Mouse (Mus musculus): ENCODE measurements around the gene Mpig6b.

Mpig6b gene

DNA sequence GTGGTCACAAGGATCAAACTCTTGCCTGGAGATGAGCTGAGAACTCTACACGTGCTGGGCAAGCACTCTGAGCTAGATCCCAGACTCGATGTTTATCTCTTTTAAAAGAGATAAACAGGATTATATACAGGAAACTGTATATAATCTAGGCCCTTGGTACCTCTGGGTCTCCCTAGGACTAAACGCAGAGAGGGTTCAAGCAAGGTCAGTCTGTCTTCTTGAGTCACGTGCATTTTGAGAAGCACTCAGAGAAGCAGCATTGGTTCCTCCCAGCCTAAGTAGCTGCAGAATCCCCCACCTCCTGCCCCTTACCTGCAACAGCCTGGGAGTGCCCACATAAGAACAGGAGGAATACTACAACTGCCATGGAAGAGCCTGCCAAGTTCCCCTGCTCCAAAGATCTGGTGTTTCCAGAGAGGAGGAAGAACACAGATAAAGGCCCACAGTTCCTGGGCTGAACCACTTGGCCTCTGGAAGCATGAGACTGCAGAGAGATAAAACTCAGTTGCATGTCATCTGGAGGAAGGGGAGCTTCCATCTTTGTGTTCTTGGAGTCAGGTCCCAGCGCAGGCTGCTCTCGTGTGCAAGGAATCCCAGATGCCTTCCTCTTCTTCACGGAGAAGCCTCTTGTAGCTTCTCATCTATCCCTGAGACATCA is 19.4 kb upstream of the Mpig6b start, which contains the start of gene Ly6g6f:
Gene Ly6g6f (minus strand): TSS at position 403 of the 658 bp plus-strand sequence.
- no peak for DNase-seq (ENCODE audit: low spot score in 2 of 2)

DNA sequence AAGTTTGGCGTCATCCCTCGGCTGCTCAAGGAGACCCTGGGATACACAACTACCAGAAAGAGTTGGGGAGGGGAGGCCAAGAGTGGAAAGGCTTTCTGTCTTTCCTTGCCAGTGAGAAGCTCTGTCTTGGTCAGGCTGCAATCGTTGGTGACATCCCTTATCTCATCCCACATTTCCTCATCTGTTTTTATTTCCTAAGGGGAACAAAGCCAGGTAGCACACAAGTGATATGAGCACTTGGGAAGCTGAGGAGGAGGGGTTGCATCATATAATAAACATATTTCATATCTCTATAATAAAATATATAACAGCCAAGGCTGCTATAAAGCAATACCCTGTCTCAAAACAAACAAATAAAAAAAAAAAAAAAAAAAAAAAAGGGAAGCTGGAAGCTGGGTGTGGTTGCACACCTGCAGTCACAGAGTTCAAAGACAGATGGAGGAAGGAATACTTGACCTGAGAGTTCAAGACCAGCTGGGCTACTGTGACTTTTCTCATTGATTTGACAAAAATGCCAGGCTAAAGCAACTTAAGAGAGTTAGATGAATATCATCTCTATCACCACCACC is 18.0 kb upstream of the Mpig6b start:
- DNase-seq (ENCODE audit: low spot score in 2 of 2) = no peak

DNA sequence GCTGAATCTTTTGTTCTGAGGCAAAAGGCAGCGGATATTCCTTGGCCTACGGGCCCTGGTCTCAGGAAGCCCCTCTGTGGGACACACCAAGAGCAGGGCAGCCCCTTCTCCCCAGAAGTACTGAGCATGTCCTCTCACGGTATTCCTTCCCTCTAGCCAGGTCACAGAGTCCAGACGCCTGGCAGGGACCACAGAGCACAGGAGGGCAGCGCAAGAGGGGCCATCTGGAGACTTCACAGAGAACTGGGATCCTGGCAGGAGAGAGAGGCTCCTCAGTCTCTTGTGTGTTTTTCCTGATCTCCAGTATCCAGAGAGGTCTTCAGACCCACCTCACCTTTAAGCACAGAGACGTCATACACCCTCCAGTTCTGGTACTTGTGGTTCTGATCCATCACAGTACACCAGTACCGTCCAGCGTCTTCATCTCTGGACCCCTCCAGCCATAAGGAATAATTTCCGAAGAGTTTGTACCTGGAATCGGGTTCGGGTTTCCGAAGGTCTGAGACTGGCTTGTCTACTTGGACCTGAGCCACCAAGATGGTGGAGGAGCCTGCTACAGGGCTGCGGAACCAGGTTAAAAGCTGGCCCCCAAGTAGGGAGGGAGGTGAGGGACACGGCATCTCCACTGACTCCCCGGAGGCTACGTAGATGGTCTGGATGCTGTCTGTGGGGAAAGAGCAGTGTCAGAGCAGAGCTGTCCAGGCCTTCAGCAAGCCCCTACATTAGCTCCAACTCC is 17.0 kb upstream of the Mpig6b start:
- DNase-seq (ENCODE audit: low spot score in 2 of 2) = no peak

DNA sequence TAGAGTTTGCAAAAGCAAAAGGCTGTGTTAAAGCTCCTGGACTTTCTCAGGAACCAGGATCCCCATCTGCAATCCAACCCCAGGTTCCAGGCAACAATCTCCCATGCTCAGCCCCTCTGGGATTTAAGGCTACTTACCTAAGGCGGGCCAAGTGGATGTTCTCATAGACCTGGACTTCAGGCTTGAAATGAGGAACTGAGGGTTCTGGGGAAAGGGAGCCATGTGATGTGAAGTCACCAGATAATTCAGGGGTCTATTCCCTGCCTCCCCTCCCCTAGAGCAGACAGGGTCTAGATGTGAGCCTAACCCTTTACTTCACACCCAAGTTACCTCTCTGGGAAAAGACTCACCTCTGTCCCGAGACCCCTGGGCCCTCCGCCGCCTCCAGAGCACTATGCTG is 14.7 kb upstream of the Mpig6b start:
- no peak for DNase-seq (ENCODE audit: low spot score in 2 of 2)

DNA sequence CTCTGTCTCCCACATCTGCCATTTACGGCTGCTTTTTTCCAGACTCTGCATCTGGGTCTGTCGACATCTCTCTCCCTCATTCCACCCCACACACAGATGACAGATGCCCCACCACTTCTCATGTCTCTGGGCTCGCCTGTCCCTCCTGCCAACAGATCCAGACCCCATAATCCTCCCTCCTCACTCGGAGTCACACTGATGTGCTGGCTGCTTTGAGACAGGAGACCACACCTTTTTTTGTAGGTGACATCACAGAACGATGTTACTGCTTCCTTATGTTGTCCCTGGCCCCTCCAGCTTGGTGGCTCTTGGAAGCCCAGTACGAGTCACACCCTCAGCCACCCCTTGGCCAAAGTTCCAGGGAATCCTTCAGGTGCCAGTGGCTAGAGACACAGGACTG is 14.3 kb upstream of the Mpig6b start:
- DNase-seq (ENCODE audit: low spot score in 2 of 2) = no peak

DNA sequence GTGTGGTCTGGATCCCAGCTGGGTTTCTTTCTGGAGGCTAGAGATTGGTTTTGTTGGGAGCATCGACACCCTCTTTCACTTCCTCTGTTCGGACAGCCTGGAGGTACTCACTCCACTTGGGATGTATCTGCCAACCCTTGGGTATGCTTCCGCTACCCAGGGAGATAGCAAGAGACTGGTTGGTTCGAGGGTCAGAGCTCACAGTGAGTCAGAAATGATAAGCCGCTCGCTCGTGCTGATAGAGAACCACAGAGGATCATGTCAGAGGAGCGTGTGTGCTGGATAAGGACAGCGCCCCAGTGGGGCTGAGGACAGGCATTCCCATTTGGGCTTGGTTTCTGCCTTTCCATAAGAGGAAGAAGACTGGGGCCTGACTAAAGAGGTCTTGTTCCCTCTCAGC is 13.8 kb upstream of the Mpig6b start:
- no peak for DNase-seq (ENCODE audit: low spot score in 2 of 2)

DNA sequence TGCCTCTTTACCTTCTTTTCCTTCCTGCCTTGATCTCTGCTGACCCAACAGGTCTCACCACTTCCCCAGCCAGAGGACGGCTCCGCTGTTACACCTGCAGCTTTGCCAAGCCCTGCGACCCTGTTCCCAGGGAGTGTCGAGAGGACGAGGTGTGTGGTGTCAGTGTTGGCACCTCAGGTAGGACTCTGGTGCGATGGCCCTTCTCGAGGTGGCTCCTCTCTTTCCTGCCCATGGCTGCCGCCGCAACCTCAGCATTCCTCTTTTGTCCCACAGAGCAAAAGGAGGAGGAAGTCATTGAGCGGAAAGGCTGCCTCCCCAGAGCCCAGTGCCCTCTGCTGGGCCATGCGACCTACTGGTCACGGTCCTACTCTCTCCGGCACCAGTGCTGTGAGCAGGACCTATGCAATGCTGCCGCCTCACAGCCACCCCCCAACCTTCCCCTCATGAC is 11.8 kb upstream of the Mpig6b start, which contains the start of gene Ly6g6d:
Gene Ly6g6d (minus strand): TSS at position 280 of the 448 bp plus-strand sequence.
- no peak for DNase-seq (ENCODE audit: low spot score in 2 of 2)

DNA sequence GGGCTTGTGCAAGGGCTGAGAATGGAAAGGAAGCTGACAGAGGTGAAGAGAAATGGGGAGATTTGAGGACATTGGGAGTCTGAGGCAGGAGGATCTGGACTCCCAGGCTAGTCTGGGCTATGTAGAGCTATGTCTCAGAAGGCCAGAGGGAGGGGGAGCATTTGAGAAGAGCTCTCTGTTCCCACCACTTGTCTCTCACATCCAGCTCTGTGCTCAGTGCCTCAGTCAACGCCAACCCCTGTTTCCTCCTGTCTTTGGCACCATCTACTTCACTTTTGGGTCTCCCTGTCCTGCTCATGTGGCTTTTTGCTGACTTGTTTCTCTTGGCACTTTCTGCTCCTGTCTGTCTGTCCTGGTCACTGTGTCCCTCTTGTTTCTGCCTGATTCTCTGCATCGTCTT is 11.3 kb upstream of the Mpig6b start:
- no peak for DNase-seq (ENCODE audit: low spot score in 2 of 2)

DNA sequence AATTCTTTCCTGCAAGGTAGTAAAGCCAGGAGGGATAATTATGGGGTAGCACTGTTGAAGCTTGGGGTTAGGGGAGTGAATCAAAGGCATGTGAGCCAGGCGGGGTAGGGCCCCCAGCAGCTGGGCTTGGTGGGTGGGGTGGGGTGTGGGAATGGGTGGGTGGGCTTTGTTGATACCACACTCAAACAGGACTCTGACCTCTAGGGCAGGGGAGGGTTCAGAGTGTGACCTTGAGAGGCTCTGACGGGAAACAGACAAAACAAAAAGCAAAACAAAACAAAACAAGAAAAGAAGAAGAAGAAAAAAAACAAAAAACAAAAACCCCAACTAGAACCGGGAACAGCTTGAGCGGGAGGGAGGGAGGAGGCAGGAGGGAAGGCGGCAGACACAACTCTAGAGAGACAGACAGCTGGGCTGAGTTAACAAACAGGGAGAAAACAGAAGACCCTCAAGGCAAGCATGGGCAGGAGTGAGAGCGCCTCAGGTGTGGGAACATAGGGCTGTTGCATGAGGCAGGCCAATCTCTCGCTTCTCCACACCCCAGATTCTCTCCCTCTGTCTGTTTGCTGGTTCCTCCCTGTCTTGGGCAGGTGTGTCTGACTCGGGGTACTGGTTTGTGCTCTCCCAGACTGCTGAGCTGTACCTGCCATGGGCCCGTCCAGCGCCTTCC is 10.7 kb upstream of the Mpig6b start, which contains the start of gene Ly6g6e:
Gene Ly6g6e (plus strand): TSS at position 396 of the 670 bp plus-strand sequence.
- no peak for DNase-seq (ENCODE audit: low spot score in 2 of 2)

DNA sequence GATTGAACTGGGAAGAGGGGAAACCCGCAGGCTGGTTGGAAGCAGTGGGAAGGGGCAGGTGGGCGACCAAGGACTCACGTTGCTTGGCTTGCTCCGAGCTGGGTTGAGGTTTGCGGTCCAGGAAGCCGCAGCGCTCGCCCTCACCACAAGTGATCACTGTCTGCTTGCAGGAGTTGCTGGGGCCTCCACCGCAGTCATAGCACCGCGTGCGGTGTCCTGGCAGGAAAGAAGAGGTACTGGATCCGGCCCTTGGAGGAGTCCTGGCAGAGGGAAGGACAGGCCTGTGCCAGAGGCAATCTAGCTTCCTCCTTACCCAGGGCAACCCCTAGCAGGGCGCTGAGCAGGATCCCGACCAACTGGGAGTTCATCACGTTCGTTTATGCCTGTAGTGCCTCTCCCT is 8.1 kb upstream of the Mpig6b start:
- no peak for DNase-seq (ENCODE audit: low spot score in 2 of 2)

DNA sequence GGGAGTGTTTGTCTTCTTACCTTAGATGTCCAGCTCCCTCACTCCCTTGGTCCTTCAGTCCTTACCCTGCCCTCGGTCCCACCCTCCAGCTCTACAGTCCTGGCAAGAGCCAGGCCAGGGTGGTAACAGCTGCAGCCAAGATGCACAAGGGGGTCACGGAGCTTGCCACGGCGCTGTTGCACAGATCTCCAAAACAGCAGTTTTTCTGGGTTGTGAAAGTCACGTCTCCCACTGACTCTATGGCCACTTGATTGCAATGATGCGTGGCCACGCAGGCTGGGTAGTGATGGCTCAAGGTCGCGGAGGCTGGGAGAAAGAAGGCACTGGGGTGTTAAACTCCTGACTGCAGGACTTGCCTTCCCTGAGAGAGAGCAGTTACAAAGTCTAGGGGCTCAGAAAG is 5.5 kb upstream of the Mpig6b start:
- no peak for DNase-seq (ENCODE audit: low spot score in 2 of 2)

DNA sequence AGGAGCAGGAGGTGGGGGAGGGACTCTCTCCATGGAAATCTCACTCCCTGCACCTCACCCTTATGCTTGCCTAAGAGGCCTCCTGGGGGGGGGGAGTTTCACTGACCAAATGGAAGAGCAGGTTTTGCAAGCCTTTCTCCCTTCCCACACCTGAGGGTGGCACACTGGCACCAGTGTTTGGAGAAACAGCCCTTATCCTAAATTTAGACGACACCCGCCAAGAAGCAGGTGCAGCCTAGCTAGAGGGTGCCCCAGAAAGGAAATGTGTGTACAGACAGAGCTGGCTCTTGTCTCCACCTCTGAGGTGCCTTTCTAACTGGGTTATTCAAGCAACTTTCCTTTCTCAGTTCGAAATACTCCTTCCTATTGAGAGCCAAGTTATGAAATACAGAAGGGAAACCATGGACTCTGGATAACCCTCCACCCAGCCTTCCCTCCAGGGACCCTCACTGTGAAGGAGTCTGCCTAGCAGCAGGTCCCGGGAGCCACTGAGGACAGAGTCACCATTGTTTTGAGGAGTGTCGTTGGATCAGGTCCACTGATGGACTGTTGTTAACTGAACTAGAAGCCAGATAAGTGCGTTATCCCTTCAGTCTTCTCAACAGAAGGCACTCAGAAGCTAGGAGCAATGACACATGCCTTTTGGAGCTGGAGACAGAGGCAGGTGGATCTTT is 4.7 kb upstream of the Mpig6b start:
- no peak for DNase-seq (ENCODE audit: low spot score in 2 of 2)

DNA sequence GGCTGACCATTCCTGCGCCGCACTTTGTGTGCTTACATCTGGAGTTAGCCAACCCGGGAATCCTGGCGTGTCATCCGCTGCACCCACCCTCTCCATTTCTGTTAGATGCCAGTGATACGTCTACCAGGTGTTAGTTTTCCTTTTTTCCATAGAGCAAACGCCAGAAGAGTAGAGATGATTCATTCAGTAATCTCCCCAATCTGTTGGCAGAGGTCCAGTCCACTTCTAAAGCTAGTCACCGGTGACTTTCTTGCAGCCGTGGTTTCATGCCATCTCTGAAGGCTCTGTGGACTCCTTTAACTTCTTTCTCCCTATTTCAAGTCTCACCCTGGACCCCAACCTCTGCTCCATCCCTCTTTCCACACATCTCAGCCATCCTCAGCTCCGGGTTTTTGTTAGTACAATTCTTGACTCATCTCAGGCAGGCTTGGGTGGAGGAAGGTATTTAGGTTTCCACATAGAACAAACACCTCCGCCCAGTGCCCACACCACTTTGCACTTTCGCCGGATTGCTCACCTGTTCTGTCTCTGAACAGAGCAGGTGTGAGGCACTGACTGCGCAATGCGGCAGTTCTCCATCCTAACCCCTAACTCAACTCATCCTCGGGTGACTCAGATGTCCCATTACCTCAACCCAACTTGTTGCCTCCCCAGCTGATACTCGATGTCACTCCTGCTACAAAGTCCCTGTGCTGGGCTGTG is 2.4 kb upstream of the Mpig6b start:
- no peak for DNase-seq (ENCODE audit: low spot score in 2 of 2)

DNA sequence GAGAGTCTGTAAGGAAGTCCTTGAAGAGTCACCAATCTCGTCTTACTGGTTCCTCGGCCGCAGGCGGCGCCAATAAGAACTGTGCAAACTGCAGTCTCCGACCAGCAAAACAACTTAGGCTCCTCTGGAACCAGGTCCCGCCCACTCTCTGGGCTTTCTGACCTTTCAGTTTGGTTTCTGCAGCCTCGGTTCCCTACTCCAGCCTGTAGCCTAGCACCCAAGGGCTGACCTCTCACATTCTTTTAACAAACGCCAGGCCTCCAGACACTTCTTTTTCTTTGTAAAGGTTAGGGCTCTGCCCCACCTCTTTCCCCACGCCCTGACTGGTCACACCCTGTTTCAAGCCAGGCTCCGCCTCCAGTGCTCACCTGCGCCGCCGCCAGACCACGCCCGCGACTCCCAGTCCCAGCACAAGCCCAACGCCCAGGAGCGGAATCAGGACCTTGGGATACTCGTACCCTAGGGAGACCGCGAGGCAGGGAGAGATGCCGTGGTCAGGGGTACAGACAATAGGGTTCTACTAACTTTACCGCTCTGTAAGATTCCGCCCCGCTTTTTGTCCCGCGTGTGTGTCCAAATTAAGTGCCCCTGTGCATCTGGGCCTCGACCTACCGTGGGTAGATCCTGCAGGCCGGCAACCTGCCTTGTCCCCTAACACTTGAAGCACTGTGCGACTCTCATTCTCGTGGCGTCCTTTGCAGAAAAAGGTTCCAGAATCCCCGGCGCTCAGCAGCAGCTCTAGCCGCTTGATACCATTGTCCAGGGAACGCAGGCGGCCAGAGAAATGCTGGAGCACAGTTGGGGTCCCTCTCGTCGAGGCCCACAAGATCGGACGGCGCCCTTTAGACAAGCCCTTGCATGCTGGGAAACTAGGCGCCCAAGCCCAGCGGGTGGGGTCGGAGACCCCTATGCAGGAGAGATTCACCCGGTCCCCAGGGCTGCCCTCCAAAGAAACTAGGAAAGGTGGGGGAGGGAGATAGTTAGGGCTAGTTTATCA is 735 bp downstream of the Mpig6b start, which contains the start of gene Ly6g6c:
Gene Ly6g6c (plus strand): TSS at position 438 of the 997 bp plus-strand sequence.
- DNase-seq (ENCODE audit: low spot score in 2 of 2) = no peak

DNA sequence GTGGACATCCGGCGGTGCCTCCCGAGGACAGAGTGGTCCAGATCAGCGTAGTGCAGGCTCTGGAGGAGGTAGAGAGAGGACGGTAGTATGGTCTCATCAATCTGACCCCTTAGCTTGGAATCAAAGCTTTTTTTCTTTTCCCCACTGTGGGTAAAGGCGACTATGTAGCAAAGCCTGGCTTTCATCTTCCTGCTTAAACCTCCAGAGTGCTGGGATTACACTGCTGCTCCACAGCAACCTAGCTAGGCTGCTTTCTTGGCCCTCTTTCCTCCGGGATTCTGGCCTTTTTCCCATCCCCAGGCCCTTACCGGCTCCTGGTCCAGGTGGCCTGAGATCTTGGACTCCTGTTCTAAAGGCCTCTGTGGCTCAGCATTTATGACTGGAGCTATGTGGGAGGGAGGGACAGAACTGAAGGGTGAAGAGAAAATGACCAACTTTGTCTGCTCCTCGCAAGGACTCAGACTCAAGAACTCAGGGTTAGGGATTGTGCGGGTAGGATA is 1.6 kb downstream of the Mpig6b start:
- no peak for DNase-seq (ENCODE audit: low spot score in 2 of 2)

DNA sequence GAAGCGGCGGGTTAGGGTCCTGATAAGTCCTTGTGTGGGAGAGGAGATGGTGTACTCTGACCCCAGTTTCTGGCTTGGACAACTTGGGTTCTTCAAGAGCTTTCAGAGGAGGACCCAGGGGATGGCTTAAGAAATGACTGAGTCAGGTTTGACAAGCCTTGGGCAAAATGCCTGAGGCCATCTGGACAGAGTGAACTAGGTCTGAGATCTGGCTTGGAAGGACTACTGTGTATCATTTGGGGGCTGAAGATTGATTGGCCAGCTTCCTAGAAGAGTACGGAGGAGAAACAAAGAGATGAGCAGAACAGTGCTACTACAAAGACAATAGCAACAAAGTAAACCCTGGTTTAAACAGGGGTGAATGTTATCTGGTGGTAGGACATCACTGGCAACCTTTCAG is 2.5 kb downstream of the Mpig6b start:
- no peak for DNase-seq (ENCODE audit: low spot score in 2 of 2)

DNA sequence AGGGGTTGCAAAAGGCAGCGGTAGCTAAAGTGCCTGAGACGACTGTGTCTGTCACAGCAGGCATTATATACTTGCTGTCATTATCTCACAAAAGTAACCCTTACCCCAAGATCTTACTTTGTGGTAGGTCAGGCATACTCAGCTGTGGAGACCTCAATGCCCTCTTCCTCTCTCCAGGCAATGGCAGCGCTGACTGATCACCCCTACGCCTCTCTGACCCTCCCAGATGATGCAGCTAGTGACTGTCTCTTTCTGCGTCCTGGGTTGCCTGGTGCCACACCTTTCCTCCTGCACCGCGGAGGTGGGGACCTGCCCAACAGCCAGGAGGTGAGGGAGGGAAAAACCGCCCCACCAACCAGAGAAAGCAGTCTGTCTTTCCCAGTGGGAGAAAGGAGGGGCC is 4.7 kb downstream of the Mpig6b start:
- DNase-seq (ENCODE audit: low spot score in 2 of 2) = no peak

DNA sequence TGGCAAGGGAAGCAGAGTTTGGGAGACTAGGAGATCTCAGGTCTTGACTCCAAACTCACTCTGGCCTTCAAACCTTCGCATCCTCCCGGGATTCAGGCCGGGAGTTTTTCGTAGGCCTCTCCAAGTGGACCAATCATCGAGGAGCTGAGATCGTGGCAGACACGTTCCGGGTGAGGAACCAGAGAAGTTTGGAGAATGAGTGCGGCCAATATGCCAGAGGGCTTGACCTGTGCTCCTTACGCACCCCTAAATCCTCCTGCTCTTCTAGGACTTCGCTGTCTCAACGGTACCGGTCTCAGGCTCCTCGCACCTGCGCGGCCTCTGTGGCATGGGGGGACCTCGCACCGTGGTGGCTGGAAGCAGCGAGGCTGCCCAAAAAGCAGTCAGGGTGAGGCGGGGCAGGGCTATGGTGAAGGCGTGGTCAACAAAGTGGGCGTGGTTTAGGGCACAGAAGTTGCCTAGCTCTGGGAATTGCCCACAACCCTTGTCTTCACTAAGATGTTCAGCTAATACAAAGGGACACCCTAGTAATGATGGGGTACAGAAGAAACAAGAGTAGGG is 5.2 kb downstream of the Mpig6b start:
- no peak for DNase-seq (ENCODE audit: low spot score in 2 of 2)

DNA sequence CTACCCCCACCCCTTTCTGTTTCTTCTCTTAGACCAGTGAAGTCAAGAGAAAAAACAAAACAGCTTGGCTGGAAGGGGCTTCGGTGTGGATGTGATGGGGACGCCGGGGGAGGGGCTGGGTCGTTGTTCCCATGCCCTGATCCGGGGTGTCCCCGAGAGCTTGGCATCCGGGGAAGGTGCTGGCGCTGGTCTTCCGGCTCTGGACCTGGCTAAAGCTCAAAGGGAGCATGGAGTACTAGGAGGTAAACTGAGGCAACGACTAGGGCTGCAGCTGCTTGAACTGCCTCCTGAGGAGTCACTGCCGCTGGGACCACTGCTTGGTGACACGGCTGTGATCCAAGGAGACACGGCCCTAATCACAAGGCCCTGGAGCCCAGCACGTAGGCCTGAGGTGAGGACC is 5.9 kb downstream of the Mpig6b start:
- no peak for DNase-seq (ENCODE audit: low spot score in 2 of 2)

All from frontal cortex, postnatal 36 days (tissue).